Mouse (Mus musculus) thymus, adult 2 months (tissue): ENCODE results near the gene Rps7.

Source experiments
- CTCF ChIP-seq: fragments of 200-500 bp; IDR thresholded peaks from 2 replicates; pipeline ENCODE4 v1.5.1; 2012; ENCODE audit warnings: mild to moderate bottlenecking, control low read depth, low read length, moderate library complexity, borderline replicate concordance; ENCODE audit not compliant: control insufficient read depth, poor library complexity, insufficient read depth; ENCODE audit errors: extremely low read depth
- POLR2A ChIP-seq: fragments of 200-500 bp; IDR thresholded peaks from 2 replicates; pipeline ENCODE4 v1.6.1; 2012; ENCODE audit warnings: mild to moderate bottlenecking, low read length, control low read depth, moderate library complexity; ENCODE audit not compliant: control insufficient read depth, poor library complexity, insufficient read depth; ENCODE audit errors: extremely low read depth

GRCm38 (mm10) chr12:28621451-28622166 is 14.1 kb downstream of the Rps7 start:
- no peak for TF ChIP-seq CTCF
- TF ChIP-seq POLR2A: no peak
